Mouse (Mus musculus): ENCODE data around the gene 2310022A10Rik. TPM values are rescaled to one million over a fixed set of nuclear protein-coding genes. Genes with fewer than 3 reads are reported as not detected.

Gene 2310022A10Rik
- polyA plus RNA-seq, 1 experiment from 2014 or later: 31.0 TPM

GRCm38 (mm10) chr7:27531707-27532106 is 21.3 kb upstream of the 2310022A10Rik start:
- Histone ChIP-seq H3K9me3 (ENCODE audit: control insufficient read depth, low read length) (no peaks in the 10 kb centered on the region), H3K36me3 (ENCODE audit: control insufficient read depth, insufficient read depth, low read length) (peaks cover 44% of the 10 kb centered on the region), H3K27ac (replicated peaks in 1 of 2; ENCODE audit: control insufficient read depth in 1 of 2, insufficient read depth in 1 of 2, low read depth in 2 of 2, low read length in 2 of 2) (no peak overlapping the region), H3K9ac (ENCODE audit: low read length) (no peak overlapping the region), H3K4me1 (ENCODE audit: control insufficient read depth in 2 of 2, insufficient read depth in 2 of 2, low read length in 2 of 2) (no peaks in the 10 kb centered on the region), H3K4me3 (ENCODE audit: control insufficient read depth in 1 of 2, insufficient read depth in 1 of 2, low read depth in 1 of 2, low read length in 2 of 2) (no peak overlapping the region), H3K4me2 (ENCODE audit: low read length) (no peak overlapping the region), H3K27me3 (ENCODE audit: control insufficient read depth, insufficient read depth, low read length) (no peaks in the 10 kb centered on the region)
- 91% methylated on average over 10 of the region's 10 CpGs for WGBS
- no peak for ATAC-seq (ENCODE audit: insufficient number of reproducible peaks, insufficient read depth, low FRiP score, low read depth)

DNA sequence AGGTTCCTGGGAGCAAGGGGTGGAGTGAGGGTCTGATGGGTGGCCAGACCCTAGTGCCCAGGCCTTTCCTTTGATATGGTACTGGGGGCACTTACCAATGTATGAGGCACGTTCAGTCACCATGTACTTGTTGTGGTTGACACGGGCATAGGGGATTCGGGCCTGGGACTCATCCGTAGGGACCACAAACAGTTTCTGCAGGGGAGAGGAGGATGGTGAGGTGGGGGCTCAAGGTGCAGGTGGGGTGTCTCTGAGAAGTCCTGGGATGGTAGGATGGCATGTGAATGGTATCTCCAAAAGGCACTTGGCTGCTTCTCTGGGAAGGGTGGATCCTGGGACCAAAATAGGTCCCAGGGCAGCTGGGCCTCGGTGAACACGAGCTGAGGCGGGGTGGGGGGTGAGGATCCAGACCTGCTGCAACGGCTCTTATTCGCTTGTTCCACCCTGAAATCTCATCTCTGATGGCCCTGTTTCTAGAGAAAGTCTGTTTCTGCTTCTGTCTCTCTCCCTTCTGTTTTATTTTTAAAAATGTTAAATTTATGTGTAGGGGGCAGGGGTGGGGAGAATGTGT is 20.5 kb upstream of the 2310022A10Rik start:
- Histone ChIP-seq H3K4me1 (ENCODE audit: control insufficient read depth in 2 of 2, insufficient read depth in 2 of 2, low read length in 2 of 2) (no peaks in the 10 kb centered on the region), H3K27ac (replicated peaks in 1 of 2; ENCODE audit: control insufficient read depth in 1 of 2, insufficient read depth in 1 of 2, low read depth in 2 of 2, low read length in 2 of 2) (no peak overlapping the region), H3K36me3 (ENCODE audit: control insufficient read depth, insufficient read depth, low read length) (peaks cover 44% of the 10 kb centered on the region), H3K9me3 (ENCODE audit: control insufficient read depth, low read length) (no peaks in the 10 kb centered on the region), H3K27me3 (ENCODE audit: control insufficient read depth, insufficient read depth, low read length) (no peaks in the 10 kb centered on the region), H3K4me3 (ENCODE audit: control insufficient read depth in 1 of 2, insufficient read depth in 1 of 2, low read depth in 1 of 2, low read length in 2 of 2) (no peak overlapping the region), H3K4me2 (ENCODE audit: low read length) (no peak overlapping the region), H3K9ac (ENCODE audit: low read length) (no peak overlapping the region)
- ATAC-seq (ENCODE audit: insufficient number of reproducible peaks, insufficient read depth, low FRiP score, low read depth): no peak
- WGBS: 76% methylated on average over 9 of the region's 9 CpGs

DNA sequence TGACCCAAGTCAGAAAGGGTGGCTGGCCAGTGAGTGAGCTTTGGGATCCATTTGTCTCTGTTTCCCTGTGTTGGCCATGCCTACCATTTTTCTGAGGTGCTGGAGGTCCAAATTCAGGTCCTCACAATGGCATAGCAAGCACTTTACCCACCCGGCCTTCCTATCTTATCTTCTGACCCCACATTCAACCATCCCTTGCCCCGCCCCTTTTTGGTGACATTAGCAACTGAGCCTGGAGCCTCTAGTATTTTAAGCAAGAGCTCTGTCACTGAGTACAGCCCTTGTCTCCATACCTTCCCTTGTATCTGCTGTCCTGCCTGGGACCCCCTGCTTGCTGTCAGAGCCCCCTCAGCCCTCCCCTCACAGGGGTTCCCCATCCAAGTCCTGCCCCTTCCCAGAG is 17.6 kb upstream of the 2310022A10Rik start:
- no peak for ATAC-seq (ENCODE audit: insufficient number of reproducible peaks, insufficient read depth, low FRiP score, low read depth)
- H3K9me3 ChIP-seq (ENCODE audit: control insufficient read depth, low read length): no peaks in the 10 kb centered on the region
- H3K4me1 ChIP-seq (ENCODE audit: control insufficient read depth in 2 of 2, insufficient read depth in 2 of 2, low read length in 2 of 2): no peaks in the 10 kb centered on the region
- H3K9ac ChIP-seq (ENCODE audit: low read length): no peak overlapping the region
- H3K36me3 ChIP-seq (ENCODE audit: control insufficient read depth, insufficient read depth, low read length): peaks cover 57% of the 10 kb centered on the region
- H3K27me3 ChIP-seq (ENCODE audit: control insufficient read depth, insufficient read depth, low read length): no peaks in the 10 kb centered on the region
- H3K4me3 ChIP-seq (ENCODE audit: control insufficient read depth in 1 of 2, insufficient read depth in 1 of 2, low read depth in 1 of 2, low read length in 2 of 2): no peak overlapping the region
- WGBS: 50% methylated on average over 2 of the region's 2 CpGs
- H3K4me2 ChIP-seq (ENCODE audit: low read length): no peak overlapping the region
- no peak overlapping the region for H3K27ac ChIP-seq (replicated peaks in 1 of 2; ENCODE audit: control insufficient read depth in 1 of 2, insufficient read depth in 1 of 2, low read depth in 2 of 2, low read length in 2 of 2)

DNA sequence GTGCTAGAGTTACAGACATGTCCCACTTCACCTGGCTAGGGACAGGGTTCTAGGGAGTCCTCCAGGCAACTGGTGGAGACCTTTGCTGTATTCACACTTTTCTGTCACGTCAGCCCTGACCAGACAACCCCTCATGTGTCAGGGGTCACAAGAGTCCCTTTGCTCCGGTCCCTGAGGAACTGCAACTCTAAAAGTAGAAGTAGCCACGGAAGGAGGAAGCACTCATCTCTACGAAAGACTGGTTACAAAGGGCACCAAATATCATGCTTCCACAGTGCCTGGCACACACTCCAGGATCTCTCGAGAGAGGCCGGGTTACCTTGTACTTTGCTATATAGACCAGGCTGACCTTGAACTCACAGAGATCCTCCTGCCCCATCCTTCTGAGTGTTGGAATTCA is 16.4 kb upstream of the 2310022A10Rik start:
- 83% methylated on average over 6 of the region's 6 CpGs for WGBS
- no peaks in the 10 kb centered on the region for H3K9me3 ChIP-seq (ENCODE audit: control insufficient read depth, low read length)
- peaks cover 54% of the 10 kb centered on the region for H3K36me3 ChIP-seq (ENCODE audit: control insufficient read depth, insufficient read depth, low read length)
- no peak overlapping the region for H3K4me2 ChIP-seq (ENCODE audit: low read length)
- H3K4me3 ChIP-seq (ENCODE audit: control insufficient read depth in 1 of 2, insufficient read depth in 1 of 2, low read depth in 1 of 2, low read length in 2 of 2): no peak overlapping the region
- no peaks in the 10 kb centered on the region for H3K4me1 ChIP-seq (ENCODE audit: control insufficient read depth in 2 of 2, insufficient read depth in 2 of 2, low read length in 2 of 2)
- no peak overlapping the region for H3K9ac ChIP-seq (ENCODE audit: low read length)
- no peaks in the 10 kb centered on the region for H3K27me3 ChIP-seq (ENCODE audit: control insufficient read depth, insufficient read depth, low read length)
- no peak overlapping the region for H3K27ac ChIP-seq (replicated peaks in 1 of 2; ENCODE audit: control insufficient read depth in 1 of 2, insufficient read depth in 1 of 2, low read depth in 2 of 2, low read length in 2 of 2)
- ATAC-seq (ENCODE audit: insufficient number of reproducible peaks, insufficient read depth, low FRiP score, low read depth): no peak

GRCm38 (mm10) chr7:27537998-27538397 is 15.0 kb upstream of the 2310022A10Rik start:
- ATAC-seq (ENCODE audit: insufficient number of reproducible peaks, insufficient read depth, low FRiP score, low read depth): no peak
- 87% methylated on average over 8 of the region's 8 CpGs for WGBS
- Histone ChIP-seq H3K9me3 (ENCODE audit: control insufficient read depth, low read length) (no peaks in the 10 kb centered on the region), H3K4me1 (ENCODE audit: control insufficient read depth in 2 of 2, insufficient read depth in 2 of 2, low read length in 2 of 2) (peaks cover 3 to 7% of the 10 kb centered on the region in 2 experiments; a peak in 2 of 4 replicates), H3K27ac (replicated peaks in 1 of 2; ENCODE audit: control insufficient read depth in 1 of 2, insufficient read depth in 1 of 2, low read depth in 2 of 2, low read length in 2 of 2) (no peak overlapping the region), H3K27me3 (ENCODE audit: control insufficient read depth, insufficient read depth, low read length) (no peaks in the 10 kb centered on the region), H3K4me3 (ENCODE audit: control insufficient read depth in 1 of 2, insufficient read depth in 1 of 2, low read depth in 1 of 2, low read length in 2 of 2) (no peak overlapping the region), H3K36me3 (ENCODE audit: control insufficient read depth, insufficient read depth, low read length) (peaks cover 41% of the 10 kb centered on the region), H3K9ac (ENCODE audit: low read length) (no peak overlapping the region), H3K4me2 (ENCODE audit: low read length) (no peak overlapping the region)

GRCm38 (mm10) chr7:27538797-27539196 is 14.2 kb upstream of the 2310022A10Rik start:
- H3K9ac ChIP-seq (ENCODE audit: low read length): no peak overlapping the region
- peaks cover 3 to 11% of the 10 kb centered on the region in 2 experiments; a peak in 3 of 4 replicates for H3K4me1 ChIP-seq (ENCODE audit: control insufficient read depth in 2 of 2, insufficient read depth in 2 of 2, low read length in 2 of 2)
- H3K4me2 ChIP-seq (ENCODE audit: low read length): no peak overlapping the region
- 83% methylated on average over 2 of the region's 2 CpGs for WGBS
- no peak overlapping the region for H3K4me3 ChIP-seq (ENCODE audit: control insufficient read depth in 1 of 2, insufficient read depth in 1 of 2, low read depth in 1 of 2, low read length in 2 of 2)
- H3K27ac ChIP-seq (replicated peaks in 1 of 2; ENCODE audit: control insufficient read depth in 1 of 2, insufficient read depth in 1 of 2, low read depth in 2 of 2, low read length in 2 of 2): no peak overlapping the region
- no peaks in the 10 kb centered on the region for H3K27me3 ChIP-seq (ENCODE audit: control insufficient read depth, insufficient read depth, low read length)
- peaks cover 34% of the 10 kb centered on the region for H3K36me3 ChIP-seq (ENCODE audit: control insufficient read depth, insufficient read depth, low read length)
- ATAC-seq (ENCODE audit: insufficient number of reproducible peaks, insufficient read depth, low FRiP score, low read depth): no peak
- no peaks in the 10 kb centered on the region for H3K9me3 ChIP-seq (ENCODE audit: control insufficient read depth, low read length)

- Histone ChIP-seq H3K36me3 (ENCODE audit: control insufficient read depth, insufficient read depth, low read length) (peaks cover 32% of the 10 kb centered on the region), H3K27me3 (ENCODE audit: control insufficient read depth, insufficient read depth, low read length) (no peaks in the 10 kb centered on the region), H3K4me2 (ENCODE audit: low read length) (no peak overlapping the region), H3K27ac (replicated peaks in 1 of 2; ENCODE audit: control insufficient read depth in 1 of 2, insufficient read depth in 1 of 2, low read depth in 2 of 2, low read length in 2 of 2) (no peak overlapping the region), H3K4me1 (ENCODE audit: control insufficient read depth in 2 of 2, insufficient read depth in 2 of 2, low read length in 2 of 2) (peaks cover 5 to 15% of the 10 kb centered on the region in 2 experiments; a peak in 3 of 4 replicates), H3K4me3 (ENCODE audit: control insufficient read depth in 1 of 2, insufficient read depth in 1 of 2, low read depth in 1 of 2, low read length in 2 of 2) (no peak overlapping the region), H3K9ac (ENCODE audit: low read length) (no peak overlapping the region), H3K9me3 (ENCODE audit: control insufficient read depth, low read length) (no peaks in the 10 kb centered on the region)
- WGBS: 62% methylated on average over 2 of the region's 2 CpGs
- ATAC-seq (ENCODE audit: insufficient number of reproducible peaks, insufficient read depth, low FRiP score, low read depth): no peak
Observed at GRCm38 (mm10) chr7:27540521-27540920, 12.5 kb upstream of the 2310022A10Rik start.

GRCm38 (mm10) chr7:27540935-27541334 is 12.1 kb upstream of the 2310022A10Rik start:
- ATAC-seq (ENCODE audit: insufficient number of reproducible peaks, insufficient read depth, low FRiP score, low read depth): no peak
- peaks cover 5 to 15% of the 10 kb centered on the region in 2 experiments; a peak in 3 of 4 replicates for H3K4me1 ChIP-seq (ENCODE audit: control insufficient read depth in 2 of 2, insufficient read depth in 2 of 2, low read length in 2 of 2)
- peaks cover 28% of the 10 kb centered on the region for H3K36me3 ChIP-seq (ENCODE audit: control insufficient read depth, insufficient read depth, low read length)
- H3K9me3 ChIP-seq (ENCODE audit: control insufficient read depth, low read length): no peaks in the 10 kb centered on the region
- WGBS: 88% methylated on average over 6 of the region's 6 CpGs
- H3K9ac ChIP-seq (ENCODE audit: low read length): no peak overlapping the region
- no peaks in the 10 kb centered on the region for H3K27me3 ChIP-seq (ENCODE audit: control insufficient read depth, insufficient read depth, low read length)
- H3K4me2 ChIP-seq (ENCODE audit: low read length): no peak overlapping the region
- H3K4me3 ChIP-seq (ENCODE audit: control insufficient read depth in 1 of 2, insufficient read depth in 1 of 2, low read depth in 1 of 2, low read length in 2 of 2): no peak overlapping the region
- H3K27ac ChIP-seq (replicated peaks in 1 of 2; ENCODE audit: control insufficient read depth in 1 of 2, insufficient read depth in 1 of 2, low read depth in 2 of 2, low read length in 2 of 2): no peak overlapping the region
